Mouse (Mus musculus) neural tube, embryonic 11.5 days (tissue): ENCODE data around the gene Pcbp3. TPM values are rescaled to one million over a fixed set of nuclear protein-coding genes. Genes with fewer than 3 reads are reported as not detected.
"Not testable (repeated sequence)": the region's sequence is repeated elsewhere in the genome, so short reads cannot be mapped to it uniquely, and the experiment has no call there.

ENCODE experiments used
- ATAC-seq: fragments of 200-750 bp; cut with Nextera tagmentation; 2 replicates; pipeline ENCODE4 v1.8.0; 2017; ENCODE audit warnings: moderate number of reproducible peaks, mild to moderate bottlenecking, moderate TSS enrichment, moderate library complexity; ENCODE audit not compliant: insufficient read depth, low FRiP score, low TSS enrichment
- DNase-seq: peaks from one replicate; pipeline ENCODE4 v3.0.0-alpha.2; 2015; ENCODE audit warnings: low spot score
- H3K27ac ChIP-seq: fragments of 300-500 bp; sonication (generic); 2 replicates; pipeline ENCODE4 v1.5.1; 2014; ENCODE audit warnings: low read depth, mild to moderate bottlenecking, low read length
- H3K27me3 ChIP-seq: fragments of 300-500 bp; sonication (generic); 2 replicates; pipeline ENCODE4 v1.6.1; 2014; ENCODE audit warnings: mild to moderate bottlenecking, low read length, mixed read lengths; ENCODE audit not compliant: control insufficient read depth, insufficient read depth
- H3K36me3 ChIP-seq: fragments of 300-500 bp; sonication (generic); 2 replicates; pipeline ENCODE4 v1.6.1; 2014; ENCODE audit warnings: mild to moderate bottlenecking, low read length, moderate library complexity, mixed read lengths; ENCODE audit not compliant: control insufficient read depth, insufficient read depth
- H3K4me1 ChIP-seq: fragments of 300-500 bp; sonication (generic); 2 replicates; pipeline ENCODE4 v1.6.1; 2014; ENCODE audit warnings: low read length, mixed read lengths; ENCODE audit not compliant: control insufficient read depth, insufficient read depth
- H3K4me2 ChIP-seq: fragments of 300-500 bp; sonication (generic); 2 replicates; pipeline ENCODE4 v1.6.1; 2014; ENCODE audit warnings: low read depth, mild to moderate bottlenecking, moderate library complexity
- H3K4me3 ChIP-seq: fragments of 300-500 bp; sonication (generic); 2 replicates; pipeline ENCODE4 v1.5.1; 2014; ENCODE audit warnings: low read depth, low read length
- H3K9ac ChIP-seq: fragments of 300-500 bp; sonication (generic); 2 replicates; pipeline ENCODE4 v1.6.1; 2014; ENCODE audit warnings: mild to moderate bottlenecking, low read length
- H3K9me3 ChIP-seq: fragments of 300-500 bp; sonication (generic); 2 replicates; pipeline ENCODE4 v1.6.1; 2016; ENCODE audit warnings: low read length; ENCODE audit not compliant: control insufficient read depth
- WGBS: fragments of 180-500 bp; shearing (Covaris S2); extraction: QIAGEN DNeasy Blood & Tissue Kit; methylation state at CpG from one replicate; pipeline ENCODE4 v1.1.7; 2014; 5-methylcytosine and 5-hydroxymethylcytosine counted together
- polyA plus RNA-seq: library from polyadenylated mRNA; unstranded; fragments of >200 nt; fragmentation: Nextera tagmentation; extraction: Ambion mirVana; gene quantifications from 2 replicates; pipeline ENCODE4 v1.2.1, GENCODE M21; 2014

Pcbp3 gene
- polyA plus RNA-seq, 1 experiment from 2014 or later: 47.3 TPM

DNA sequence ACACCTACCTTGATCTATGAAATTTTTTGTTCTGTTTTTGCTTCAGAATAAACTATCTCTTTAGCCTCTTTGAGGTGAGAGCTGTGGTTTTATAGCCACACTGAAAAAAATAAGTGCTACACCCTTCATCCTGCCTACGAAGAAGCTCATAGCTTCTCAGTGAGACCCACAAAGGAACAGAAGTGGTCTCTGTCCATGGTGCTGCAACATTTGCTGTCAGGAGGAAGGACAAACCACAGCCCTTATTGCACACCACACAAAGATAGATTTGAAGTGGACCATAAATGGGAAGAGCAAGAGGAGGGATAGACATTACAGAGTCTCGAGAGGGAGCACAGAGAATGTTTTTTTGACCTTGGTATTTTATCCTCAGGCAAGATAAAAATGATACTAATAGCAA, 16.4 kb upstream of the Pcbp3 start:
- Histone ChIP-seq H3K36me3 (no peaks in the 10 kb centered on the region), H3K27me3 (no peaks in the 10 kb centered on the region), H3K27ac (no peak overlapping the region), H3K4me2 (no peak overlapping the region), H3K4me3 (no peak overlapping the region), H3K4me1 (no peaks in the 10 kb centered on the region), H3K9ac (no peak overlapping the region), H3K9me3 (no peaks in the 10 kb centered on the region)
- WGBS: 49% methylated on average over 2 of the region's 2 CpGs
- no peak for ATAC-seq
- DNase-seq: no peak

DNA sequence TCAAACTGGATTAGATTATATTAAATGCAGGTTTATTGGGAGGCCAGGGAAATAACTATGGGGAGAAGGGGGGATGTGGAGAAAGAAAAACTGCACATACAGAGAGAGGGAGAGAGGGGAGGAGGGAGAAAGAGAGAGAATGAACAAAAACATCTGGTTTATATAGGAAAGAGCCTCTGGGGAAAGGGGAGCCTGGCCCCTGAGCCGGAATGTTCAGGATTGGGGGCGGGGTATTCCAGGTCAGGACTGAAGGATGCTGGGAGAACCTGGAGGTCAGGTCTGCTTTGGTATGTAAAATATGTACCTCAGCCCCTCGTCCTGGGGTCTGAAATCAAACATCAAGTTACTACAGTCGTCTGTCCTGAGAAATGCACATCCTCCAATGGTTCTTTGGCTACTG, 15.0 kb upstream of the Pcbp3 start:
- no peak overlapping the region for H3K9ac ChIP-seq
- DNase-seq (no peak), ATAC-seq (no peak)
- WGBS: 52% methylated on average over 4 of the region's 4 CpGs
- H3K9me3 ChIP-seq: no peaks in the 10 kb centered on the region
- no peaks in the 10 kb centered on the region for H3K4me1 ChIP-seq
- H3K36me3 ChIP-seq: no peaks in the 10 kb centered on the region
- H3K27ac ChIP-seq: no peak overlapping the region
- H3K27me3 ChIP-seq: no peaks in the 10 kb centered on the region
- H3K4me2 ChIP-seq: no peak overlapping the region
- no peak overlapping the region for H3K4me3 ChIP-seq

DNA sequence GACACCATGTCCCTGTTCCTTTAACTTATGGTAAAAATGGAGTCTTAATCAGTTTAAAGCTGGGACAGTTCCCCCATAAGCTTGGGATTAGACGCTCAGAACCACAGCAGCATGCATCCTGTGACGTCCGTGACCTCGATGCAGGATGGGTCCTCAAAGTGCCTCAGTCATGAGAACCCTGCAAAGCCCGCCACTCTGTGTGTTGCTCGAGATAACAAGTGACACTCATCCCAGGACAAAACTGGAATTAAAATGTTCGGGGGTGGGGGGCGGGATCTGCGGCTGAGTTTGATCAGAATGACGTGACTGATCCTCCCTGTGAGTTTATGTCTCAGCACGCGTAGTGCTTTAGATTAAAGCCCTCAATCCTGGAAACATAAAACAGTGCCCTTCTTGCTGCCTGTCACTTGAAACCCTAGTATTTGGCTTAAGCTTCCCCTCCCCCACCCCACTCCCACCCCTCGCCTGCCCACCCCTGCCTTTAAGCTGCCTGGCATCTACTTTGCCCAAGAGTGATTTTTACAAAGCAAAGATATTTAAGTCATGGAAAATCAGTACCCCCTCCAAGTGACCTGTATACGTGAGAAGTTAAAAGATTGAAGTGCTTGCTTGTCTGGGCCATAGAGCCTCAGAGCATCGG, 12.2 kb upstream of the Pcbp3 start:
- 50% methylated on average over 15 of the region's 15 CpGs for WGBS
- no peak overlapping the region for H3K4me2 ChIP-seq
- H3K9me3 ChIP-seq: no peaks in the 10 kb centered on the region
- H3K9ac ChIP-seq: no peak overlapping the region
- H3K27ac ChIP-seq: no peak overlapping the region
- no peak for DNase-seq
- no peak overlapping the region for H3K4me3 ChIP-seq
- no peak for ATAC-seq
- no peaks in the 10 kb centered on the region for H3K4me1 ChIP-seq
- no peaks in the 10 kb centered on the region for H3K36me3 ChIP-seq
- no peaks in the 10 kb centered on the region for H3K27me3 ChIP-seq

DNA sequence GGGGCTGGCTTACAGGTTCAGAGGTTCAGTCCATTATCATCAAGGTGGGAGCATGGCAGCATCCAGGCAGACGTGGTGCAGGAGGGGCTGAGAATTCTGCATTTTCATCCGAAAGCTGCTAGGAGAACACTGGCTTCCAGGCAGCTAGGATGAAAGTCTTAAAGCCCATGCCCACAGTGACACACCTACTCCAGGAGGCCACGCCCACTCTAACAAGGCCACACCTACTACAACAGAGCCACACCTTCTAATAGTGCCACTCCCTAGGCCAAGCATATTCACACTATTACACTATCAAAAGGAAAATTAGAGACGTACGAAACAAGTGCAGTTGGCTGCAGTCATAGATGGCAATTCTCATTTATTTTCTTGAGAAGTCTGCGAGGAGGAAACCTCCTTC, 10.6 kb upstream of the Pcbp3 start:
- DNase-seq, H3K27me3 ChIP-seq, ATAC-seq, H3K4me3 ChIP-seq, H3K36me3 ChIP-seq, H3K4me1 ChIP-seq, H3K4me2 ChIP-seq, H3K9me3 ChIP-seq, H3K9ac ChIP-seq, H3K27ac ChIP-seq: not testable (repeated sequence)
- WGBS: 71% methylated on average over 6 of the region's 6 CpGs

DNA sequence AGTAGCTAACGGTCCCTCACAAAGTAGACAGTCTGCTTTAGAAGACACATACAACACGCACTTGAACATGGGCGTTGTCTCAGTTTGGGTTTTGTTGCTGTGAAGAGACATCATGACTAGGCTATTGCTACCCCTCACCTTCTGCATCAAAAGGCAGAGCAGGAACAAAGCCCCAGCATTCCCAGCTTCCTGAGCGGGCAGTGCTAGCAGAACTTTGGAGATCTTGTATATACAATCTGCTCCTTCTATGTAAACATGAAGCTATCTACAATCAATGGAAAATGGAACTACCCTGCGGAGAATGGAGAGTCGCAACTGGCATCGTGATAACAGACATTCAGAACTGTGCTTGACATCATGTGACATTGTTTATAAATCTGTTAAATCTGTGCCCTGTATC, 9.3 kb upstream of the Pcbp3 start:
- Histone ChIP-seq H3K4me2 (no peak overlapping the region), H3K9ac (no peak overlapping the region), H3K9me3 (no peaks in the 10 kb centered on the region), H3K4me3 (no peak overlapping the region), H3K36me3 (no peaks in the 10 kb centered on the region), H3K27me3 (no peaks in the 10 kb centered on the region), H3K27ac (no peak overlapping the region), H3K4me1 (no peaks in the 10 kb centered on the region)
- no peak for DNase-seq
- no peak for ATAC-seq
- WGBS: 92% methylated on average over 7 of the region's 7 CpGs

DNA sequence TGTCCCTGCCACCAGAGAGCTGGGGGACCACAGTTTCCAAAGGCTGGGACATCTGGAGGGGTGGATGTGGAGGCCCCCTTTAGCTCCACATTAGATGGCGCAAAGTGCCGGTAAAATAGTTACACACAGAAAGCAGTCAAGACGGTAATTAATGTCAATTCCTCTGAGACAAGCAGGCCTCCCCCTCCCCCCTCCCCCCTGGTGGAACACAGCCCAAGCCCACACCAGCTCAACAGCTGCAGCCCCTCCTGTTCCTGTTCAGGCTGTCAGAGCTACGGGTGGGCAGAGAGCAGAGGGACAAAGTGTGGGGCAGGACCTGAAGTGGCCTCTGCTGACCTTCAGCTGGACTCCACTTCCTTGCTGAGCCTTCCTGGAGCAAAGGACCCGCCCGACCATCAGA, 2.7 kb upstream of the Pcbp3 start:
- Histone ChIP-seq H3K9ac (no peak overlapping the region), H3K4me2 (no peak overlapping the region), H3K27ac (peak overlapping the region; percentile 39), H3K4me3 (no peak overlapping the region), H3K36me3 (no peaks in the 10 kb centered on the region), H3K27me3 (no peaks in the 10 kb centered on the region), H3K9me3 (no peaks in the 10 kb centered on the region), H3K4me1 (peaks cover 19% of the 10 kb centered on the region; the same call in 1 of the 2 replicates)
- no peak for ATAC-seq
- DNase-seq: peak; percentile 48
- WGBS: 11% methylated on average over 6 of the region's 6 CpGs

DNA sequence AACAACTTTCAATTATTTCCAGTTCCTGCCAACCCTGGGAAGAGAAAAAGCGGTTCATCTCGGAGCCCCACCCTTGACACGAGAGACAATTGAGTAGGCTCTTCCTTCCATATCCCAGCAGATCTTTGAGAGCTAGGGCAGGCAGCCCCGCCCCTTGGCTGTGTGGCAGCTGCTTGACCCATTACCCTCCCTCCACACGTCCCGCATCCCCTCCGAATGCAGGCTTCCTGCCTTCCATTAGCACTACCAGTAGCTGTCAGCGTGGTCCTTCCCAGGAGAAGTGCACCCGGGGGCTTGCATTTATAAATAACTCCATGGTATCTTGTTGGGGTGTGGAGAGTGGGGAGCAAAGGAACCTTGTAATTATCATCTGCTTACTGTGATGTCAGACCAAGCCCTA, 2.3 kb upstream of the Pcbp3 start:
- no peak overlapping the region for H3K4me3 ChIP-seq

DNA sequence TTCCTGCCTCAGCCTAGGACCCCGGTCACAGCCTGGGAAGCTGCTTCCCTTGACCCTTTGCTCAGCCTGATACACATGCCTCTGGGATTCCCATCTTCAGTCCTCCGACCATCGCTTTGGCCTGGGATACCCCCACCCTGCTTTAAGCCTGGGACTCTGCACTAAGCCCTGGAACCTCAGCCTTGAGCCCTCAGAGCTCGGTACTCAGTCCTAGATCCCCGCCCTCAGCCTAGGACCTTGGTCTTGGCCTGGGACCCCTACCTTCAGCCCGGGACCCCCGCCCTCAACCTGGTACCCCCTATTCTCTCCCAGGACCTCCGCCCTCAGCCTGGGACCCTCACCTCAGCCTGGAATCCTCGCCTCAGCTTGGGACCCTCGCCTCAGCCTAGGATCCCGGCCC, 531 bp downstream of the Pcbp3 start:
- Histone ChIP-seq H3K9me3 (no peaks in the 10 kb centered on the region), H3K36me3 (no peaks in the 10 kb centered on the region), H3K27ac (no peak overlapping the region), H3K4me3 (peak overlapping the region; percentile 62), H3K4me2 (peak overlapping the region; percentile 94), H3K9ac (peak overlapping the region; percentile 74), H3K4me1 (peaks cover 20% of the 10 kb centered on the region; the same call in 1 of the 2 replicates), H3K27me3 (no peaks in the 10 kb centered on the region)
- no peak for DNase-seq
- 10% methylated on average over 11 of the region's 11 CpGs for WGBS
- no peak; the same call in 1 of the 2 replicates for ATAC-seq

More for the DNA sequence above, 2.3 kb upstream of the Pcbp3 start:
- H3K4me2 ChIP-seq: no peak overlapping the region
- H3K4me1 ChIP-seq: peaks cover 19% of the 10 kb centered on the region; the same call in 1 of the 2 replicates
- H3K27ac ChIP-seq: peak overlapping the region; percentile 11; the same call in 1 of the 2 replicates
- ATAC-seq (no peak), DNase-seq (peak; percentile 66)
- no peaks in the 10 kb centered on the region for H3K36me3 ChIP-seq
- no peak overlapping the region for H3K9ac ChIP-seq
- H3K27me3 ChIP-seq: no peaks in the 10 kb centered on the region
- no peaks in the 10 kb centered on the region for H3K9me3 ChIP-seq
- WGBS: 16% methylated on average over 9 of the region's 9 CpGs

DNA sequence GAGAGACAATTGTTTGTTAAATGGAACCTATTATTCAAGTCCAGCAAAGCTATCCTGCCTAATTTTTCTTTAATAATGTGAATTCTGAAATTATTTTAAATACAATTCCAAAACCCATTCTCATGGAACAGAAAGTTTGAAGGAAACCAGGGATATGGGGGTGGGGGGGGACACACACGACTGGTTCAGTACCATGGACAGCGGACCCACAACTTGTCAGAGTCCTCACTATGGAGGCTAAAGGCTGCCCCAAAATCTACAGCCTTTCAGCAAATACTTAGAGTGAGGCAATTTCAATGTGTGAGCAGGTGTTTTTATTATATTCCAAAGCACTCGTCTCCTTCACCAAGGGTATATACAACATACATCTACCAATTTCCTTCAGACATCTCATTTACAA, 3.5 kb downstream of the Pcbp3 start:
- Histone ChIP-seq H3K4me1 (peaks cover 7% of the 10 kb centered on the region; the same call in 1 of the 2 replicates), H3K4me2 (no peak overlapping the region), H3K27ac (no peak overlapping the region), H3K9ac (no peak overlapping the region), H3K36me3 (no peaks in the 10 kb centered on the region), H3K9me3 (no peaks in the 10 kb centered on the region), H3K27me3 (no peaks in the 10 kb centered on the region), H3K4me3 (no peak overlapping the region)
- 56% methylated on average over 3 of the region's 3 CpGs for WGBS
- DNase-seq (no peak), ATAC-seq (no peak)
